Comparison of ENCODE assay signal across 28 mouse cellular contexts in genomic region chr5:142953641-142954040, GRCm38 (mm10). TPM values are rescaled to one million over a fixed set of nuclear protein-coding genes. Genes with fewer than 3 reads are reported as not detected.
"Had no signal": no experiment of that assay in that cellular context is flagged by ENCODE, and none has a peak within 500 bp of the region (broad histone marks: within the 10 kb centered on the region; RNA-seq: fewer than 3 reads in every experiment).

No protein-coding gene starts in this region.

- H3K27ac ChIP-seq: gastrocnemius, adult 2 months; heart, embryonic 10.5 days; hindbrain, embryonic 10.5 days; hindbrain, embryonic 12.5 days; hindbrain, embryonic 14.5 days; intestine, embryonic 15.5 days; limb, embryonic 13.5 days; limb, embryonic 15.5 days; liver, embryonic 12.5 days; liver, embryonic 14.5 days had no signal

- H3K9ac ChIP-seq: heart, embryonic 12.5 days; hindbrain, embryonic 12.5 days; hindbrain, embryonic 14.5 days; intestine, embryonic 15.5 days; limb, embryonic 13.5 days; limb, embryonic 15.5 days; liver, embryonic 12.5 days; liver, embryonic 14.5 days had no signal

- H3K9me3 ChIP-seq: heart, embryonic 10.5 days; heart, embryonic 12.5 days; hindbrain, embryonic 10.5 days; hindbrain, embryonic 12.5 days; intestine, embryonic 15.5 days; limb, embryonic 13.5 days; limb, embryonic 15.5 days; liver, embryonic 12.5 days had no signal

- H3K4me2 ChIP-seq: heart, embryonic 12.5 days; hindbrain, embryonic 12.5 days; hindbrain, embryonic 14.5 days; intestine, embryonic 15.5 days; limb, embryonic 13.5 days; limb, embryonic 15.5 days; liver, embryonic 12.5 days had no signal

- ATAC-seq: hindbrain, embryonic 16.5 days; inflammation-experienced regulatory T-cells, adult 6 months; intestine, embryonic 15.5 days; intestine, postnatal 0 days; liver, embryonic 12.5 days had no signal

- DNase-seq: gastrocnemius, adult 2 months; gastrocnemius, postnatal 10 days; gastrocnemius, postnatal 25 days; heart, adult 18-20 months; heart, postnatal 10 days; heart, postnatal 4 days; kidney, adult 18-20 months; kidney, adult 8-10 months; kidney, postnatal 10 days; kidney, postnatal 25 days; kidney, postnatal 4 days; layer of hippocampus, adult 9-11 months; layer of hippocampus, postnatal 36 days; left cerebral cortex, postnatal 4 days had no signal

- H3K4me3 ChIP-seq: gastrocnemius, adult 2 months; heart, embryonic 10.5 days; heart, embryonic 12.5 days; hindbrain, embryonic 10.5 days; hindbrain, embryonic 12.5 days; intestine, embryonic 15.5 days; limb, embryonic 13.5 days; limb, embryonic 15.5 days; liver, embryonic 12.5 days had no signal

- H3K4me1 ChIP-seq: hindbrain, embryonic 10.5 days; hindbrain, embryonic 12.5 days; intestine, embryonic 15.5 days; limb, embryonic 13.5 days; liver, embryonic 12.5 days had no signal

- H3K27me3 ChIP-seq: hindbrain, embryonic 12.5 days; intestine, embryonic 15.5 days; limb, embryonic 13.5 days; limb, embryonic 15.5 days had no signal

- H3K36me3 ChIP-seq: heart, embryonic 10.5 days; heart, embryonic 12.5 days; hindbrain, embryonic 10.5 days; hindbrain, embryonic 12.5 days; intestine, embryonic 15.5 days; limb, embryonic 13.5 days; limb, embryonic 15.5 days; liver, embryonic 12.5 days had no signal

RNA-seq across cellular contexts. Expression of gene Fscn1, which starts 6.5 kb away (rescaled TPM):
- total RNA-seq: granulocyte monocyte progenitor cell, adult 5-6 weeks had no signal
